ENCODE assay signal across 9 mouse cellular contexts in genomic region chr2:118491281-118491731, GRCm38 (mm10). TPM values are rescaled to one million over a fixed set of nuclear protein-coding genes. Genes with fewer than 3 reads are reported as not detected.
DNase-seq lines count a peak whose midpoint lies in the region; ATAC-seq and TF ChIP-seq lines count a peak whose summit lies in the region.
"Had no signal": no experiment of that assay in that cellular context is flagged by ENCODE, and none has a peak within 500 bp of the region (broad histone marks: within the 10 kb centered on the region; RNA-seq: fewer than 3 reads in every experiment).

No protein-coding gene starts in this region.

- H3K9ac ChIP-seq in heart, embryonic 13.5 days, result no peak overlapping the region
- H3K9ac ChIP-seq: embryonic facial prominence, embryonic 15.5 days had no signal

- H3K4me1 ChIP-seq in heart, embryonic 13.5 days, result peaks cover 25% of the 10 kb centered on the region

- no peak for TF ChIP-seq CTCF in gastrocnemius, adult 2 months (IDR thresholded peaks at IDR 0.05)

- H3K27me3 ChIP-seq in heart, embryonic 13.5 days (replicated peaks), result no peaks in the 10 kb centered on the region; the same call in 1 of the 2 replicates
- H3K27me3 ChIP-seq: embryonic facial prominence, embryonic 15.5 days had no signal

- H3K4me3 ChIP-seq in gastrocnemius, adult 2 months, result no peak overlapping the region
- H3K4me3 ChIP-seq in heart, embryonic 13.5 days, result no peak overlapping the region
- H3K4me3 ChIP-seq: embryonic facial prominence, embryonic 15.5 days had no signal

- H3K27ac ChIP-seq in gastrocnemius, adult 2 months, result peak overlapping the region; percentile 71
- H3K27ac ChIP-seq in heart, embryonic 13.5 days (replicated peaks), result peak overlapping the region; percentile 51; the same call in 1 of the 2 replicates
- H3K27ac ChIP-seq: embryonic facial prominence, embryonic 15.5 days had no signal

- WGBS in heart, embryonic 13.5 days, result 45% methylated on average over 5 of the region's 5 CpGs

- no peak for DNase-seq in gastrocnemius, adult 2 months
- DNase-seq in gastrocnemius, adult 8-10 months (ENCODE audit: low spot score in 2 of 2), result no peak
- peak; percentile 76 to 77 for DNase-seq in B cell, adult 2 months
- DNase-seq in liver, result peak; percentile 42
- peak; percentile 29 to 40 for DNase-seq in spleen, postnatal 14 days (ENCODE audit: low spot score in 2 of 2)
- DNase-seq in frontal cortex, postnatal 36 days (ENCODE audit: low spot score in 2 of 2), result no peak

- no peaks in the 10 kb centered on the region for H3K9me3 ChIP-seq in heart, embryonic 13.5 days
- H3K9me3 ChIP-seq: embryonic facial prominence, embryonic 15.5 days had no signal

- no peak for ATAC-seq in heart, embryonic 13.5 days (ENCODE audit: extremely low read depth, insufficient number of reproducible peaks, low FRiP score, low TSS enrichment)
- no peak for ATAC-seq in cerebellum, adult (ENCODE audit: insufficient number of reproducible peaks, low FRiP score, low TSS enrichment)

- no peak overlapping the region for H3K4me2 ChIP-seq in heart, embryonic 13.5 days
- H3K4me2 ChIP-seq: embryonic facial prominence, embryonic 15.5 days had no signal

- no peaks in the 10 kb centered on the region for H3K36me3 ChIP-seq in heart, embryonic 13.5 days
- H3K36me3 ChIP-seq: embryonic facial prominence, embryonic 15.5 days had no signal

- intact Hi-C loops in gastrocnemius, adult 2 months (cut with DNase I), result no loop called here

RNA-seq across cellular contexts. Expression of gene Srp14, which starts 11.8 kb away (rescaled TPM):
- total RNA-seq in gastrocnemius, adult 2 months (2021), result 100 to 1,000 TPM; 120 to 133 TPM
- total RNA-seq in gastrocnemius, adult 8-10 months (2022), result 100 to 1,000 TPM; 139 to 157 (median 152) TPM
- 196 and 218 TPM in 2 replicates for polyA plus RNA-seq in heart, embryonic 13.5 days (2015; fragmentation: Nextera tagmentation; extraction: Ambion mirVana)

RNA-seq across cellular contexts. Expression of gene Bmf, which starts 58.2 kb away (rescaled TPM):
- 1 to 10 TPM; 3.3 to 6.2 TPM for total RNA-seq in gastrocnemius, adult 2 months (2021)
- total RNA-seq in gastrocnemius, adult 8-10 months (2022), result 1 to 10 TPM; 1.6 to 4.7 (median 1.9) TPM
- polyA plus RNA-seq in heart, embryonic 13.5 days (2015; fragmentation: Nextera tagmentation; extraction: Ambion mirVana), result 2.5 and 2.9 TPM in 2 replicates

Comparison
In these comparisons a context has a peak if more than half of its experiments do, and no peak if none do; other contexts are left out.
1. DNase-seq: peak in B cell, adult 2 months (2 of 2), liver (single experiment) and spleen, postnatal 14 days (2 of 2); none in gastrocnemius, adult 2 months (single experiment), gastrocnemius, adult 8-10 months (0 of 2) and frontal cortex, postnatal 36 days (0 of 2).